Mouse (Mus musculus) hindbrain, embryonic 16.5 days (tissue): ENCODE results near the gene Ifrd2. TPM values are rescaled to one million over a fixed set of nuclear protein-coding genes. Genes with fewer than 3 reads are reported as not detected.

Source experiments
- ATAC-seq: fragments of 200-750 bp; cut with Nextera tagmentation; 2 replicates; pipeline ENCODE4 v1.8.0; 2017; ENCODE audit warnings: moderate TSS enrichment, moderate library complexity
- H3K27ac ChIP-seq: fragments of 300-500 bp; sonication (generic); 2 replicates; pipeline ENCODE4 v1.5.1; 2014; ENCODE audit warnings: low read depth, mild to moderate bottlenecking, control low read depth, low read length, moderate library complexity
- H3K27me3 ChIP-seq: fragments of 300-500 bp; sonication (generic); replicated peaks from 2 replicates; pipeline ENCODE4 v1.6.1; 2014; ENCODE audit warnings: low read length; ENCODE audit not compliant: control insufficient read depth, insufficient read depth
- H3K36me3 ChIP-seq: fragments of 300-500 bp; sonication (generic); 2 replicates; pipeline ENCODE4 v1.6.1; 2014; ENCODE audit warnings: mild to moderate bottlenecking, low read length, moderate library complexity, mixed read lengths; ENCODE audit not compliant: control insufficient read depth, insufficient read depth
- H3K4me1 ChIP-seq: fragments of 300-500 bp; sonication (generic); 2 replicates; pipeline ENCODE4 v1.6.1; 2014; ENCODE audit warnings: low read depth, low read length; ENCODE audit not compliant: control insufficient read depth, insufficient read depth
- H3K4me2 ChIP-seq: fragments of 300-500 bp; sonication (generic); 2 replicates; pipeline ENCODE4 v1.6.1; 2014; ENCODE audit warnings: mild to moderate bottlenecking, low read length, control low read depth, moderate library complexity
- H3K4me3 ChIP-seq: fragments of 300-500 bp; sonication (generic); 2 replicates; pipeline ENCODE4 v1.5.1; 2014; ENCODE audit warnings: mild to moderate bottlenecking, low read length, control low read depth, moderate library complexity
- H3K9ac ChIP-seq: fragments of 300-500 bp; sonication (generic); 2 replicates; pipeline ENCODE4 v1.6.1; 2014; ENCODE audit warnings: low read depth, mild to moderate bottlenecking, control low read depth, low read length, moderate library complexity
- H3K9me3 ChIP-seq: fragments of 300-500 bp; sonication (generic); 2 replicates; pipeline ENCODE4 v1.6.1; 2014; ENCODE audit warnings: mild to moderate bottlenecking, low read length, moderate library complexity; ENCODE audit not compliant: control insufficient read depth
- WGBS: fragments of 180-500 bp; shearing (Covaris S2); extraction: QIAGEN DNeasy Blood & Tissue Kit; methylation state at CpG from one replicate; pipeline ENCODE4 v1.1.7; 2014; 5-methylcytosine and 5-hydroxymethylcytosine counted together
- polyA plus RNA-seq: library from polyadenylated mRNA; unstranded; fragments of >200 nt; fragmentation: Nextera tagmentation; extraction: Ambion mirVana; gene quantifications from 2 replicates; pipeline ENCODE4 v1.2.1, GENCODE M21; 2015

Gene Ifrd2
- polyA plus RNA-seq, 1 experiment from 2014 or later = 13.5 TPM

- no peak overlapping the region for H3K27ac ChIP-seq
- no peak overlapping the region for H3K4me2 ChIP-seq
- H3K4me1 ChIP-seq = peaks cover 31% of the 10 kb centered on the region
- H3K9me3 ChIP-seq = no peaks in the 10 kb centered on the region
- no peak overlapping the region for H3K4me3 ChIP-seq
- 88% methylated on average over 11 of the region's 11 CpGs for WGBS
- no peaks in the 10 kb centered on the region for H3K27me3 ChIP-seq
- peaks cover 28% of the 10 kb centered on the region for H3K36me3 ChIP-seq
- H3K9ac ChIP-seq = no peak overlapping the region
- no peak for ATAC-seq
Measured at GRCm38 (mm10) chr9:107543299-107543698, 44.1 kb upstream of the Ifrd2 start.

- no peak overlapping the region for H3K27ac ChIP-seq
- 0 out of 2 replicates have a peak, but pooled peaks cover 3% of the 10 kb centered on the region for H3K27me3 ChIP-seq
- H3K36me3 ChIP-seq = peaks cover 20% of the 10 kb centered on the region
- H3K9me3 ChIP-seq = no peaks in the 10 kb centered on the region
- no peak overlapping the region for H3K4me2 ChIP-seq
- H3K4me3 ChIP-seq = no peak overlapping the region
- ATAC-seq = no peak
- H3K4me1 ChIP-seq = peaks cover 31% of the 10 kb centered on the region
- H3K9ac ChIP-seq = no peak overlapping the region
- 94% methylated on average over 17 of the region's 17 CpGs for WGBS
Measured at GRCm38 (mm10) chr9:107544196-107544700, 43.2 kb upstream of the Ifrd2 start.

- Histone ChIP-seq H3K9me3 (no peaks in the 10 kb centered on the region), H3K27me3 (0 out of 2 replicates have a peak, but pooled peaks cover 5% of the 10 kb centered on the region), H3K9ac (no peak overlapping the region), H3K4me1 (peaks cover 31% of the 10 kb centered on the region), H3K27ac (no peak overlapping the region), H3K4me3 (no peak overlapping the region), H3K36me3 (peaks cover 15% of the 10 kb centered on the region), H3K4me2 (no peak overlapping the region)
- no peak for ATAC-seq
- WGBS = 95% methylated on average over 12 of the region's 12 CpGs
Measured at GRCm38 (mm10) chr9:107544729-107545128, 42.7 kb upstream of the Ifrd2 start.

- 90% methylated on average over 10 of the region's 10 CpGs for WGBS
- no peak overlapping the region for H3K4me3 ChIP-seq
- no peak overlapping the region for H3K27ac ChIP-seq
- 0 out of 2 replicates have a peak overlapping the region, but pooled peaks have one; percentile 3 for H3K9ac ChIP-seq
- H3K9me3 ChIP-seq = no peaks in the 10 kb centered on the region
- peaks cover 12% of the 10 kb centered on the region for H3K36me3 ChIP-seq
- H3K4me1 ChIP-seq = peaks cover 31% of the 10 kb centered on the region
- H3K4me2 ChIP-seq = no peak overlapping the region
- no peak for ATAC-seq
- 0 out of 2 replicates have a peak, but pooled peaks cover 6% of the 10 kb centered on the region for H3K27me3 ChIP-seq
Measured at GRCm38 (mm10) chr9:107545199-107545598, 42.2 kb upstream of the Ifrd2 start.

GRCm38 (mm10) chr9:107545602-107546001 is 41.8 kb upstream of the Ifrd2 start:
- Histone ChIP-seq H3K4me2 (no peak overlapping the region), H3K36me3 (peaks cover 12% of the 10 kb centered on the region), H3K27me3 (peaks cover 8% of the 10 kb centered on the region; the same call in 1 of the 2 replicates), H3K4me3 (no peak overlapping the region), H3K4me1 (peaks cover 31% of the 10 kb centered on the region), H3K9me3 (no peaks in the 10 kb centered on the region), H3K9ac (no peak overlapping the region), H3K27ac (no peak overlapping the region)
- WGBS = 7% methylated on average over 3 of the region's 3 CpGs
- no peak for ATAC-seq

- H3K36me3 ChIP-seq = peaks cover 12% of the 10 kb centered on the region
- peak; percentile 63 for ATAC-seq
- H3K9me3 ChIP-seq = no peaks in the 10 kb centered on the region
- H3K27me3 ChIP-seq = peaks cover 19% of the 10 kb centered on the region
- 3% methylated on average over 20 of the region's 20 CpGs for WGBS
- H3K9ac ChIP-seq = peak within 1 kb of the TSS; percentile 48
- peaks cover 35% of the 10 kb centered on the region for H3K4me1 ChIP-seq
- H3K27ac ChIP-seq = peak within 1 kb of the TSS; percentile 17; the same call in 1 of the 2 replicates
- H3K4me3 ChIP-seq = peak within 1 kb of the TSS; percentile 17
- peak within 1 kb of the TSS; percentile 55 for H3K4me2 ChIP-seq
Measured at GRCm38 (mm10) chr9:107547026-107547425, 40.4 kb upstream of the Ifrd2 start, which contains the start of gene Zmynd10. Gene Zmynd10, plus strand, starts transcription at chr9:107547298.

GRCm38 (mm10) chr9:107547957-107548356 is 39.5 kb upstream of the Ifrd2 start:
- Histone ChIP-seq H3K9ac (no peak overlapping the region), H3K9me3 (no peaks in the 10 kb centered on the region), H3K4me2 (no peak overlapping the region), H3K36me3 (peaks cover 12% of the 10 kb centered on the region), H3K4me1 (peaks cover 28% of the 10 kb centered on the region), H3K27ac (no peak overlapping the region), H3K4me3 (no peak overlapping the region), H3K27me3 (peaks cover 23% of the 10 kb centered on the region)
- no peak for ATAC-seq
- 81% methylated on average over 5 of the region's 5 CpGs for WGBS

- H3K36me3 ChIP-seq = peaks cover 12% of the 10 kb centered on the region
Measured at GRCm38 (mm10) chr9:107548820-107549219, 38.6 kb upstream of the Ifrd2 start.

GRCm38 (mm10) chr9:107549297-107550074 is 38.0 kb upstream of the Ifrd2 start:
- no peak for ATAC-seq
- H3K9ac ChIP-seq = no peak overlapping the region
- H3K4me2 ChIP-seq = no peak overlapping the region
- H3K27ac ChIP-seq = no peak overlapping the region
- peaks cover 24% of the 10 kb centered on the region for H3K27me3 ChIP-seq
- peaks cover 5% of the 10 kb centered on the region for H3K36me3 ChIP-seq
- 85% methylated on average over 20 of the region's 20 CpGs for WGBS
- peaks cover 32% of the 10 kb centered on the region for H3K4me1 ChIP-seq
- no peaks in the 10 kb centered on the region for H3K9me3 ChIP-seq
- H3K4me3 ChIP-seq = no peak overlapping the region

More at GRCm38 (mm10) chr9:107548820-107549219, 38.6 kb upstream of the Ifrd2 start:
- H3K27me3 ChIP-seq = peaks cover 24% of the 10 kb centered on the region
- H3K9ac ChIP-seq = no peak overlapping the region
- H3K4me2 ChIP-seq = no peak overlapping the region
- no peaks in the 10 kb centered on the region for H3K9me3 ChIP-seq
- no peak overlapping the region for H3K4me3 ChIP-seq
- WGBS = 91% methylated on average over 10 of the region's 10 CpGs
- H3K27ac ChIP-seq = no peak overlapping the region
- peaks cover 31% of the 10 kb centered on the region for H3K4me1 ChIP-seq
- no peak for ATAC-seq
